Mouse (Mus musculus): Measurements from ENCODE around the gene 1700037H04Rik. TPM values are rescaled to one million over a fixed set of nuclear protein-coding genes. Genes with fewer than 3 reads are reported as not detected.

The 1700037H04Rik gene
- polyA plus RNA-seq, 1 experiment, result 60.1 TPM

- peaks cover 7% of the 10 kb centered on the region for H3K4me1 ChIP-seq (ENCODE audit: control insufficient read depth, insufficient read depth, insufficient read length)
- no peak overlapping the region for H3K4me3 ChIP-seq (ENCODE audit: extremely low read depth, insufficient read depth, insufficient read length)
- no peaks in the 10 kb centered on the region for H3K36me3 ChIP-seq (ENCODE audit: control insufficient read depth, insufficient read depth, low read length)
- no peak for TF ChIP-seq CTCF (IDR thresholded peaks at IDR 0.05; ENCODE audit: extremely low read depth, insufficient read depth, insufficient read length, insufficient replicate concordance)
- no peak for TF ChIP-seq POLR2A (IDR thresholded peaks at IDR 0.05; ENCODE audit: low read depth, low read length)
- WGBS, result 74% methylated on average over 5 of the region's 5 CpGs
- no peak overlapping the region for H3K27ac ChIP-seq (ENCODE audit: insufficient read depth, low read length)
- H3K27me3 ChIP-seq (ENCODE audit: control insufficient read depth, insufficient read depth, low read length), result no peaks in the 10 kb centered on the region
- DNase-seq (ENCODE audit: low read depth in 1 of 2, low spot score in 2 of 2), result no peak
Observed at GRCm38 (mm10) chr2:131129836-131130235, 30.0 kb downstream of the 1700037H04Rik start.

DNA sequence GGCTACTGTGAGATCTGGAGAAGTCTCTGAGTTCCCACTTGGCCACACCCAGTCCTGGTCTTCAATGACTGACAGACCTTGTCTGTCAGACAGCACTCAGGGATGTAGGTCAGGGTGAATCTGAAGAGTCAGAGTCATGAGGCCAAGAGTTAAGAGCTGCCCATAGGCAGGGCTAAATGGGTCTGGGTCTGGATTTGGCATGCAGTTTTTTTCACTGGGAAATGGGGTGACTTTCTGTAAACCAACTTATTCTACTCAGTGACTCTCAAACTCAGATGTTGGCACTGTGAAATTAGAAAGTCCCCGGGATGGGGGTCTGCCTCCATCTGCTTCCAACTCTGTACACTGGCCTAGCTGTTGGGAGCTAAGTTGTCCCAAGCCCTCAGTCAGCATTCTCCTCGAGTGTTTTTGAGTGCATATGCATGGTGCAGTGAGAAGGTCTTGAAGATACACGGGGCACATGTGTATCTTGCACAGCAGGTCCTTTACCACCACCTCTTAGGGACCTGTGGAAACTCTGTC is 31.2 kb downstream of the 1700037H04Rik start:
- Histone ChIP-seq H3K36me3 (ENCODE audit: control insufficient read depth, insufficient read depth, low read length) (no peaks in the 10 kb centered on the region), H3K4me3 (ENCODE audit: extremely low read depth, insufficient read depth, insufficient read length) (no peak overlapping the region), H3K4me1 (ENCODE audit: control insufficient read depth, insufficient read depth, insufficient read length) (peaks cover 7% of the 10 kb centered on the region), H3K27ac (ENCODE audit: insufficient read depth, low read length) (no peak overlapping the region), H3K27me3 (ENCODE audit: control insufficient read depth, insufficient read depth, low read length) (no peaks in the 10 kb centered on the region)
- no peak for DNase-seq (ENCODE audit: low read depth in 1 of 2, low spot score in 2 of 2)
- 68% methylated on average over 3 of the region's 3 CpGs for WGBS
- TF ChIP-seq CTCF (IDR thresholded peaks at IDR 0.05; ENCODE audit: extremely low read depth, insufficient read depth, insufficient read length, insufficient replicate concordance), result no peak
- no peak for TF ChIP-seq POLR2A (IDR thresholded peaks at IDR 0.05; ENCODE audit: low read depth, low read length)

GRCm38 (mm10) chr2:131128211-131128610 is 31.7 kb downstream of the 1700037H04Rik start:
- H3K4me3 ChIP-seq (ENCODE audit: extremely low read depth, insufficient read depth, insufficient read length), result no peak overlapping the region
- H3K27ac ChIP-seq (ENCODE audit: insufficient read depth, low read length), result no peak overlapping the region
- H3K36me3 ChIP-seq (ENCODE audit: control insufficient read depth, insufficient read depth, low read length), result no peaks in the 10 kb centered on the region
- DNase-seq (ENCODE audit: low read depth in 1 of 2, low spot score in 2 of 2), result no peak
- H3K27me3 ChIP-seq (ENCODE audit: control insufficient read depth, insufficient read depth, low read length), result no peaks in the 10 kb centered on the region
- TF ChIP-seq CTCF (IDR thresholded peaks at IDR 0.05; ENCODE audit: extremely low read depth, insufficient read depth, insufficient read length, insufficient replicate concordance) (no peak), POLR2A (IDR thresholded peaks at IDR 0.05; ENCODE audit: low read depth, low read length) (no peak)
- H3K4me1 ChIP-seq (ENCODE audit: control insufficient read depth, insufficient read depth, insufficient read length), result peaks cover 7% of the 10 kb centered on the region
- WGBS, result 80% methylated on average over 5 of the region's 5 CpGs

- 7% methylated on average over 28 of the region's 28 CpGs for WGBS
- peak within 1 kb of the TSS; percentile 23; the same call in 1 of the 2 replicates for H3K4me3 ChIP-seq (ENCODE audit: extremely low read depth, insufficient read depth, insufficient read length)
- no peaks in the 10 kb centered on the region for H3K27me3 ChIP-seq (ENCODE audit: control insufficient read depth, insufficient read depth, low read length)
- TF ChIP-seq CTCF (IDR thresholded peaks at IDR 0.05; ENCODE audit: extremely low read depth, insufficient read depth, insufficient read length, insufficient replicate concordance) (no peak), POLR2A (IDR thresholded peaks at IDR 0.05; ENCODE audit: low read depth, low read length) (no peak)
- H3K36me3 ChIP-seq (ENCODE audit: control insufficient read depth, insufficient read depth, low read length), result no peaks in the 10 kb centered on the region
- DNase-seq (ENCODE audit: low read depth in 1 of 2, low spot score in 2 of 2), result no peak
- H3K4me1 ChIP-seq (ENCODE audit: control insufficient read depth, insufficient read depth, insufficient read length), result peaks cover 7% of the 10 kb centered on the region
- H3K27ac ChIP-seq (ENCODE audit: insufficient read depth, low read length), result no peak within 1 kb of the TSS
Observed at GRCm38 (mm10) chr2:131127161-131127730, 32.6 kb downstream of the 1700037H04Rik start, which contains the start of gene Hspa12b. Gene Hspa12b, plus strand, starts transcription at chr2:131127280.

DNA sequence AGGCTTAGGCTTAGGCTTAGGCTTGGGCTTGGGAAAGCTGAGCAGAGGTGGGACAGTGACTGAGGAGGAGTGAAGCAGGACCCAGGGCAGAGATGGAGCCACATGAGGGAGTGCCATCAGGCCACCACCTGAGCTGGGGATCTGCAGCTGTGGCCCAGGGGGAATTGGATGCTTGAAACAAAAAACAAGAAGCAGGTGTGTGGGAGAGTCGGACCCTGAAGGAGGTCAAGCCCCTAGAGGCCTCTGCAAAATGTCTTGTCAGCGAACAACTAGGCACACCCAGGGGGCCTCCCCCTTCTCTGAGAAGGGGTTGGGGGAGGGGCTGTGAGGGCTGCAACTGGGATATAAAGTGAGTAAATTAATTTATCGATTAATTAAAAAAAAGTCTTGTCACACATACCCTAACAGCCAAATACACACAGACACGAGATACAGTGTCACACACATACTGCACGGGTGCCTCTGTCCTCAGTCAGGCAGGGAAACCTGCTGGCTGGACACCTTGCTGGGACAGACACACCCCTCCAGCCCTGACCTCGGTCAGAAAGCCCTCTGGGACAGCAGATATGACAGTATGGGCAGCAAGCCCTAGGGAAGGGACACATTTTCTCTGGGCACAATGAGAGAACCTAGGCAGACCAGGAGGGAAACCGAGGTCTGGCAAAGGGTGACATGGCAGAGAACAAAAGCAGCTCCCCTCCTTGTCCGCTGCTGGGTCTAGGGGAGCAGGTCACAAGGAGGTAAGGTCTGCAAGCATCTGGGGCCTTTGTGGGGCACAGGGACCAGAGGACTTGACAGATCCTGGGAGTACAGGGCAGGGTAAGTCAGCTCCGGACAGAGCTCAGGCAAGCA is 33.7 kb downstream of the 1700037H04Rik start:
- H3K4me3 ChIP-seq (ENCODE audit: extremely low read depth, insufficient read depth, insufficient read length), result no peak overlapping the region
- H3K27ac ChIP-seq (ENCODE audit: insufficient read depth, low read length), result no peak overlapping the region
- 74% methylated on average over 9 of the region's 9 CpGs for WGBS
- H3K4me1 ChIP-seq (ENCODE audit: control insufficient read depth, insufficient read depth, insufficient read length), result peaks cover 7% of the 10 kb centered on the region
- no peaks in the 10 kb centered on the region for H3K27me3 ChIP-seq (ENCODE audit: control insufficient read depth, insufficient read depth, low read length)
- TF ChIP-seq CTCF (IDR thresholded peaks at IDR 0.05; ENCODE audit: extremely low read depth, insufficient read depth, insufficient read length, insufficient replicate concordance), result no peak
- TF ChIP-seq POLR2A (IDR thresholded peaks at IDR 0.05; ENCODE audit: low read depth, low read length), result no peak
- DNase-seq (ENCODE audit: low read depth in 1 of 2, low spot score in 2 of 2), result no peak
- H3K36me3 ChIP-seq (ENCODE audit: control insufficient read depth, insufficient read depth, low read length), result no peaks in the 10 kb centered on the region

DNA sequence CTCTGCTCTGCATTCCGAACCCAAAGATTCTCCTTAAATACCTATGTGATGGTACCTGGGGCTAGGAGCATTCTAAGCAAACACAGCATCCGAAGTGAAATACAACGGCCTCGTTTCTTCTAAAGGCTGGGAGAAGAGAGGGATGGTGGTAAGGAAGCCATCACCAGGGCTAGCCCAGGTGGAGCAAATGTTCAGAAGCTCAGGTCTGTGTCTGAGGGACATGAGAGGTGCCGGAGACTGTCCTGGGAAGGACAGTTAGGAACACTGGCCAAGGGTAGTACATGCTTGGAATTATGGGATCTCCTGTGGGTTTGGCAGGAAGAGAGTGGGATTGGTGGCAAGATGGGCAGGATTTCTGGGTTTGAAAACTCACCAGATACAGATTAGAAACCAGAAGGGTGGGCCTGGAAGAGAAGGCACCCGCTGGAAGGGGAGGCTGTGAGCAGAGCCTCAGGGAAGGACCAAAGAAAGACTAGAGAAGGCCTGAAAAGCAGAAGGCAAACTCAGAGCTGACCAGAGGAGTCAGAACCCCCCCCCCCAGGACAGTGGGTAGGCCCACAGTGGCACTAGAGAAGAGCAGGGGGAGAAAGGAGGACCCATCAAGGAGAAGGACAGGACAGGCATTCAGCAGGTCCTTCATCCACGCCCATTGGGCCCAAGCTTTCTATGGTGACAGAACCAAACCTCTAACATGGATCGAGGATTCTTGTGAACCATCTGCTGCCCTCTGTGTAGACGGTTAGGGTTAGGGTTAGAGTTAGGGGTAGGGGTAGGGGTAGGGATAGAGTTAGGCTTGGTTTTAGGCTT is 34.5 kb downstream of the 1700037H04Rik start:
- peaks cover 7% of the 10 kb centered on the region for H3K4me1 ChIP-seq (ENCODE audit: control insufficient read depth, insufficient read depth, insufficient read length)
- 93% methylated on average over 9 of the region's 9 CpGs for WGBS
- H3K4me3 ChIP-seq (ENCODE audit: extremely low read depth, insufficient read depth, insufficient read length), result no peak overlapping the region
- H3K36me3 ChIP-seq (ENCODE audit: control insufficient read depth, insufficient read depth, low read length), result no peaks in the 10 kb centered on the region
- DNase-seq (ENCODE audit: low read depth in 1 of 2, low spot score in 2 of 2), result no peak
- H3K27me3 ChIP-seq (ENCODE audit: control insufficient read depth, insufficient read depth, low read length), result no peaks in the 10 kb centered on the region
- H3K27ac ChIP-seq (ENCODE audit: insufficient read depth, low read length), result no peak overlapping the region
- TF ChIP-seq POLR2A (IDR thresholded peaks at IDR 0.05; ENCODE audit: low read depth, low read length) (no peak), CTCF (IDR thresholded peaks at IDR 0.05; ENCODE audit: extremely low read depth, insufficient read depth, insufficient read length, insufficient replicate concordance) (no peak)
